Mouse (Mus musculus): ENCODE results near the gene Adgrv1.

GRCm38 (mm10) chr13:81176071-81176470, 456.9 kb downstream of the Adgrv1 start:
- TF ChIP-seq TAL1 (IDR thresholded peaks at IDR 0.05; ENCODE audit: low read length) (no peak), GATA1 (IDR thresholded peaks at IDR 0.05; ENCODE audit: low read length) (no peak)
